Mouse (Mus musculus) lung, embryonic 15.5 days (tissue): Measurements from ENCODE around the gene Adamts17. TPM values are rescaled to one million over a fixed set of nuclear protein-coding genes. Genes with fewer than 3 reads are reported as not detected.

Experiments
- ATAC-seq: fragments of 200-750 bp; cut with Nextera tagmentation; 2 replicates; pipeline ENCODE4 v1.8.0; 2017; ENCODE audit warnings: moderate number of reproducible peaks, borderline replicate concordance; ENCODE audit not compliant: low FRiP score, low TSS enrichment; ENCODE audit errors: extremely low read depth
- H3K27ac ChIP-seq: fragments of 300-500 bp; sonication (generic); 2 replicates; pipeline ENCODE4 v1.5.1; 2015; ENCODE audit warnings: moderate library complexity, mild to moderate bottlenecking, inconsistent platforms
- H3K27me3 ChIP-seq: fragments of 300-500 bp; sonication (generic); 2 replicates; pipeline ENCODE4 v1.6.1; 2015; ENCODE audit warnings: inconsistent platforms
- H3K36me3 ChIP-seq: fragments of 300-500 bp; sonication (generic); 2 replicates; pipeline ENCODE4 v1.6.1; 2015; ENCODE audit warnings: inconsistent platforms
- H3K4me1 ChIP-seq: fragments of 300-500 bp; sonication (generic); 2 replicates; pipeline ENCODE4 v1.6.1; 2015; ENCODE audit warnings: inconsistent platforms
- H3K4me2 ChIP-seq: fragments of 300-500 bp; sonication (generic); 2 replicates; pipeline ENCODE4 v1.6.1; 2015; ENCODE audit warnings: inconsistent platforms, mild to moderate bottlenecking, moderate library complexity
- H3K4me3 ChIP-seq: fragments of 300-500 bp; sonication (generic); 2 replicates; pipeline ENCODE4 v1.5.1; 2015; ENCODE audit warnings: mild to moderate bottlenecking, inconsistent platforms
- H3K9ac ChIP-seq: fragments of 300-500 bp; sonication (generic); 2 replicates; pipeline ENCODE4 v1.6.1; 2015; ENCODE audit warnings: inconsistent platforms
- H3K9me3 ChIP-seq: fragments of 300-500 bp; sonication (generic); 2 replicates; pipeline ENCODE4 v1.6.1; 2016; ENCODE audit warnings: inconsistent platforms
- WGBS: fragments of 180-500 bp; shearing (Covaris S2); methylation state at CpG from one replicate; pipeline ENCODE4 v1.1.7; 2015; 5-methylcytosine and 5-hydroxymethylcytosine counted together
- polyA plus RNA-seq: library from polyadenylated mRNA; unstranded; fragments of >200 nt; fragmentation: Nextera tagmentation; extraction: Ambion mirVana; gene quantifications from 2 replicates; pipeline ENCODE4 v1.2.1, GENCODE M21; 2015

Adamts17 gene
- polyA plus RNA-seq = 10.0 and 13.2 TPM in 2 replicates

GRCm38 (mm10) chr7:66839463-66840007 lies at the start of gene Adamts17:
TSS of gene Adamts17 (plus strand) at chr7:66839735.
- ATAC-seq = peak; percentile 92
- Histone ChIP-seq H3K4me2 (peak within 1 kb of the TSS; percentile 100), H3K27me3 (no peaks in the 10 kb centered on the region), H3K27ac (peak within 1 kb of the TSS; percentile 67), H3K4me3 (peak within 1 kb of the TSS; percentile 68), H3K9ac (peak within 1 kb of the TSS; percentile 58), H3K36me3 (no peaks in the 10 kb centered on the region), H3K9me3 (no peaks in the 10 kb centered on the region), H3K4me1 (peaks cover 33% of the 10 kb centered on the region)
- 0% methylated on average over 30 of the region's 30 CpGs for WGBS

GRCm38 (mm10) chr7:66789860-66790748 lies 49.4 kb upstream of the Adamts17 start:
- Histone ChIP-seq H3K36me3 (no peaks in the 10 kb centered on the region), H3K27me3 (no peaks in the 10 kb centered on the region), H3K27ac (no peak overlapping the region), H3K9me3 (no peaks in the 10 kb centered on the region), H3K9ac (no peak overlapping the region), H3K4me1 (peaks cover 20% of the 10 kb centered on the region), H3K4me2 (no peak overlapping the region), H3K4me3 (no peak overlapping the region)
- 30% methylated on average over 8 of the region's 8 CpGs for WGBS
- ATAC-seq = peak; percentile 67

- 90% methylated on average over 3 of the region's 3 CpGs for WGBS
- Histone ChIP-seq H3K4me3 (no peak overlapping the region), H3K27me3 (no peaks in the 10 kb centered on the region), H3K27ac (no peak overlapping the region), H3K9ac (no peak overlapping the region), H3K9me3 (no peaks in the 10 kb centered on the region), H3K4me2 (no peak overlapping the region), H3K36me3 (no peaks in the 10 kb centered on the region), H3K4me1 (peaks cover 16% of the 10 kb centered on the region)
- ATAC-seq = no peak
Observed at GRCm38 (mm10) chr7:66791022-66791421, 48.5 kb upstream of the Adamts17 start.

- Histone ChIP-seq H3K9ac (no peak overlapping the region), H3K27me3 (no peaks in the 10 kb centered on the region), H3K27ac (peak overlapping the region; percentile 34), H3K4me1 (peaks cover 13% of the 10 kb centered on the region), H3K36me3 (no peaks in the 10 kb centered on the region), H3K4me3 (no peak overlapping the region), H3K9me3 (no peaks in the 10 kb centered on the region), H3K4me2 (no peak overlapping the region)
- ATAC-seq = peak; percentile 62; the same call in 1 of the 2 replicates
- WGBS = 8% methylated on average over 1 of the region's 1 CpGs
Observed at GRCm38 (mm10) chr7:66796909-66797308, 42.6 kb upstream of the Adamts17 start.

- no peak overlapping the region for H3K4me3 ChIP-seq
- no peak for ATAC-seq
- no peak overlapping the region for H3K9ac ChIP-seq
- WGBS = 73% methylated on average over 1 of the region's 1 CpGs
- H3K4me2 ChIP-seq = no peak overlapping the region
- no peak overlapping the region for H3K27ac ChIP-seq
- H3K9me3 ChIP-seq = no peaks in the 10 kb centered on the region
- no peaks in the 10 kb centered on the region for H3K36me3 ChIP-seq
- H3K4me1 ChIP-seq = peaks cover 13% of the 10 kb centered on the region
- no peaks in the 10 kb centered on the region for H3K27me3 ChIP-seq
Observed at GRCm38 (mm10) chr7:66797345-66797744, 42.2 kb upstream of the Adamts17 start.

GRCm38 (mm10) chr7:66798826-66799225 lies 40.7 kb upstream of the Adamts17 start:
- H3K9me3 ChIP-seq = no peaks in the 10 kb centered on the region
- no peak overlapping the region for H3K4me2 ChIP-seq
- 42% methylated on average over 5 of the region's 5 CpGs for WGBS
- H3K9ac ChIP-seq = no peak overlapping the region
- no peak for ATAC-seq
- peaks cover 16% of the 10 kb centered on the region for H3K4me1 ChIP-seq
- H3K4me3 ChIP-seq = no peak overlapping the region
- H3K27ac ChIP-seq = no peak overlapping the region
- no peaks in the 10 kb centered on the region for H3K27me3 ChIP-seq
- no peaks in the 10 kb centered on the region for H3K36me3 ChIP-seq

GRCm38 (mm10) chr7:66800784-66801183 lies 38.8 kb upstream of the Adamts17 start:
- Histone ChIP-seq H3K9ac (no peak overlapping the region), H3K27ac (no peak overlapping the region)

GRCm38 (mm10) chr7:66801785-66802184 lies 37.8 kb upstream of the Adamts17 start:
- Histone ChIP-seq H3K9ac (no peak overlapping the region), H3K9me3 (no peaks in the 10 kb centered on the region), H3K27me3 (no peaks in the 10 kb centered on the region), H3K4me2 (no peak overlapping the region), H3K36me3 (no peaks in the 10 kb centered on the region), H3K27ac (no peak overlapping the region), H3K4me1 (peaks cover 13% of the 10 kb centered on the region), H3K4me3 (no peak overlapping the region)
- no peak for ATAC-seq

More at GRCm38 (mm10) chr7:66800784-66801183, 38.8 kb upstream of the Adamts17 start:
- Histone ChIP-seq H3K9me3 (no peaks in the 10 kb centered on the region), H3K4me2 (no peak overlapping the region), H3K4me3 (no peak overlapping the region), H3K36me3 (no peaks in the 10 kb centered on the region), H3K4me1 (peaks cover 16% of the 10 kb centered on the region), H3K27me3 (no peaks in the 10 kb centered on the region)
- ATAC-seq = no peak
- 53% methylated on average over 5 of the region's 5 CpGs for WGBS

GRCm38 (mm10) chr7:66803798-66804197 lies 35.7 kb upstream of the Adamts17 start:
- H3K36me3 ChIP-seq = no peaks in the 10 kb centered on the region
- H3K27me3 ChIP-seq = no peaks in the 10 kb centered on the region
- no peak overlapping the region for H3K4me3 ChIP-seq
- no peak overlapping the region for H3K4me2 ChIP-seq
- no peak for ATAC-seq
- WGBS = 24% methylated on average over 5 of the region's 5 CpGs
- no peak overlapping the region for H3K27ac ChIP-seq
- H3K9me3 ChIP-seq = no peaks in the 10 kb centered on the region
- no peak overlapping the region for H3K9ac ChIP-seq
- H3K4me1 ChIP-seq = peaks cover 10% of the 10 kb centered on the region; the same call in 1 of the 2 replicates

GRCm38 (mm10) chr7:66806801-66807200 lies 32.7 kb upstream of the Adamts17 start:
- Histone ChIP-seq H3K9me3 (no peaks in the 10 kb centered on the region), H3K4me1 (0 out of 2 replicates have a peak, but pooled peaks cover 3% of the 10 kb centered on the region), H3K36me3 (no peaks in the 10 kb centered on the region), H3K27me3 (no peaks in the 10 kb centered on the region), H3K4me2 (no peak overlapping the region), H3K4me3 (no peak overlapping the region), H3K27ac (no peak overlapping the region), H3K9ac (no peak overlapping the region)
- WGBS = 67% methylated on average over 3 of the region's 3 CpGs
- ATAC-seq = no peak

- 94% methylated on average over 7 of the region's 7 CpGs for WGBS
- Histone ChIP-seq H3K9ac (no peak overlapping the region), H3K4me3 (no peak overlapping the region), H3K27me3 (no peaks in the 10 kb centered on the region), H3K4me2 (no peak overlapping the region), H3K36me3 (no peaks in the 10 kb centered on the region), H3K9me3 (no peaks in the 10 kb centered on the region), H3K4me1 (0 out of 2 replicates have a peak, but pooled peaks cover 10% of the 10 kb centered on the region), H3K27ac (no peak overlapping the region)
- no peak for ATAC-seq
Observed at GRCm38 (mm10) chr7:66810436-66810835, 29.1 kb upstream of the Adamts17 start.

GRCm38 (mm10) chr7:66811294-66811693 lies 28.2 kb upstream of the Adamts17 start:
- 64% methylated on average over 1 of the region's 1 CpGs for WGBS
- ATAC-seq = no peak
- no peak overlapping the region for H3K4me2 ChIP-seq
- no peak overlapping the region for H3K4me3 ChIP-seq
- H3K4me1 ChIP-seq = 0 out of 2 replicates have a peak, but pooled peaks cover 10% of the 10 kb centered on the region
- no peak overlapping the region for H3K9ac ChIP-seq
- no peaks in the 10 kb centered on the region for H3K9me3 ChIP-seq
- no peak overlapping the region for H3K27ac ChIP-seq
- H3K36me3 ChIP-seq = no peaks in the 10 kb centered on the region
- no peaks in the 10 kb centered on the region for H3K27me3 ChIP-seq
